ENCODE assay signal across 20 mouse cellular contexts in the genomic region with DNA sequence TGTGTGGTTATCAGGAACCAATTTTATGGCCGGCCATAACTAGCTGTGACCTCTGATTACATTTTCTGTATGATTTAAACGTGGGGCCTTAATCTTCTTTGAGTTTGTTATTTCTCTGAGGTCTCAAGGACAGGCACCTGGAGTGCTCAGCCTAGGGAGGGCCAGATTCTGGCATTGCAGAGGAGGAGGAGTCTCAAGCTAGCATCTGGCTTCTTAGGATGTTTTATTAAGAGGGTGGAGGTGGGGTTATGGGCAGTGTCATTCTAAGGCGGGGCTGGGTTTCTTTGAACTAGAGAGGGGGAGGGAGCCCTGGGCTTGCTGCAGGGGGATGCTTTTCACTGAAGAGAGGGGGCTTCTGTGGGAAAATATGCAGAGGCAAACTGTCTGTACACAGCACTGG. TPM values are rescaled to one million over a fixed set of nuclear protein-coding genes. Genes with fewer than 3 reads are reported as not detected.
DNase-seq lines count a peak whose midpoint lies in the region; ATAC-seq and TF ChIP-seq lines count a peak whose summit lies in the region.
"Not testable (repeated sequence)": the region's sequence is repeated elsewhere in the genome, so short reads cannot be mapped to it uniquely, and the experiment has no call there.
"Had no signal": no experiment of that assay in that cellular context is flagged by ENCODE, and none has a peak within 500 bp of the region (broad histone marks: within the 10 kb centered on the region; RNA-seq: fewer than 3 reads in every experiment).

No protein-coding gene starts in this region.

- not testable (repeated sequence) for TF ChIP-seq CTCF in kidney, postnatal 0 days (IDR thresholded peaks at IDR 0.05; ENCODE audit: low read depth)

- not testable (repeated sequence) for H3K9me3 ChIP-seq in embryonic facial prominence, embryonic 11.5 days (replicated peaks; ENCODE audit: control insufficient read depth, low read length); intestine, embryonic 14.5 days (ENCODE audit: control insufficient read depth, low read length); intestine, embryonic 16.5 days (ENCODE audit: control insufficient read depth, low read length); kidney, postnatal 0 days (replicated peaks; ENCODE audit: low read length)

- H3K4me3 ChIP-seq in embryonic facial prominence, embryonic 11.5 days (ENCODE audit: low read depth, low read length); intestine, embryonic 14.5 days (ENCODE audit: low read depth, low read length); intestine, embryonic 16.5 days (ENCODE audit: low read length); kidney, postnatal 0 days (replicated peaks; ENCODE audit: low read depth, low read length): not testable (repeated sequence)

- not testable (repeated sequence) for H3K36me3 ChIP-seq in embryonic facial prominence, embryonic 11.5 days (replicated peaks; ENCODE audit: control insufficient read depth, insufficient read depth, low read depth, low read length); intestine, embryonic 14.5 days (ENCODE audit: control insufficient read depth, insufficient read depth, low read length); intestine, embryonic 16.5 days (ENCODE audit: control insufficient read depth, insufficient read depth, low read length); kidney, postnatal 0 days (ENCODE audit: insufficient read depth, low read length)

- not testable (repeated sequence) for H3K4me2 ChIP-seq in embryonic facial prominence, embryonic 11.5 days (ENCODE audit: low read depth, low read length); intestine, embryonic 14.5 days (ENCODE audit: low read length); intestine, embryonic 16.5 days (ENCODE audit: low read depth, low read length); kidney, postnatal 0 days (ENCODE audit: low read length)

- not testable (repeated sequence) for H3K4me1 ChIP-seq in embryonic facial prominence, embryonic 11.5 days (ENCODE audit: control insufficient read depth, insufficient read depth, low read length); intestine, embryonic 14.5 days (replicated peaks; ENCODE audit: control insufficient read depth, insufficient read depth, low read length); kidney, postnatal 0 days (replicated peaks; ENCODE audit: insufficient read depth, low read length)
- H3K4me1 ChIP-seq in intestine, embryonic 16.5 days (ENCODE audit: control insufficient read depth, insufficient read depth, low read length), result peaks cover 13% of the 10 kb centered on the region; the same call in 1 of the 2 replicates

- H3K27ac ChIP-seq in embryonic facial prominence, embryonic 11.5 days (replicated peaks; ENCODE audit: low read depth, low read length); intestine, embryonic 14.5 days (ENCODE audit: low read depth); intestine, embryonic 16.5 days (ENCODE audit: low read length); kidney, postnatal 0 days: not testable (repeated sequence)

- WGBS in embryonic facial prominence, embryonic 11.5 days, result 34% methylated on average over 3 of the region's 3 CpGs
- WGBS in intestine, embryonic 14.5 days, result 4% methylated on average over 3 of the region's 3 CpGs
- 3% methylated on average over 3 of the region's 3 CpGs for WGBS in intestine, embryonic 16.5 days
- 15% methylated on average over 3 of the region's 3 CpGs for WGBS in kidney, postnatal 0 days

- DNase-seq in ZHBTc4 (ENCODE audit: low read depth, low spot score), result peak; percentile 20
- DNase-seq in embryo, embryonic 10.5 days (ENCODE audit: low spot score), result peak; percentile 39
- DNase-seq in embryonic facial prominence, embryonic 11.5 days (ENCODE audit: low spot score), result peak; percentile 9
- DNase-seq in intestine, embryonic 14.5 days (ENCODE audit: low spot score), result not testable (repeated sequence)
- peak; percentile 7 for DNase-seq in kidney, postnatal 0 days (ENCODE audit: low spot score)
- peak; percentile 19 for DNase-seq in mesoderm, embryonic 11.5 days (ENCODE audit: low read depth, low spot score)

- not testable (repeated sequence) for H3K9ac ChIP-seq in embryonic facial prominence, embryonic 11.5 days (replicated peaks; ENCODE audit: low read length); intestine, embryonic 14.5 days (ENCODE audit: low read length); intestine, embryonic 16.5 days (ENCODE audit: low read depth, low read length); kidney, postnatal 0 days (ENCODE audit: low read depth, low read length)

- H3K27me3 ChIP-seq in embryonic facial prominence, embryonic 11.5 days (ENCODE audit: control insufficient read depth, insufficient read depth, low read length); intestine, embryonic 14.5 days (replicated peaks; ENCODE audit: control insufficient read depth, insufficient read depth, low read length); intestine, embryonic 16.5 days (replicated peaks; ENCODE audit: control insufficient read depth, insufficient read depth, low read length); kidney, postnatal 0 days (ENCODE audit: insufficient read depth, low read length): not testable (repeated sequence)

- ATAC-seq in embryonic facial prominence, embryonic 11.5 days (replicated peaks; ENCODE audit: insufficient number of reproducible peaks, low FRiP score, low TSS enrichment, low read depth); kidney, postnatal 0 days (replicated peaks; ENCODE audit: low FRiP score, low read depth): not testable (repeated sequence)
- ATAC-seq in intestine, embryonic 14.5 days (replicated peaks; ENCODE audit: low FRiP score, low TSS enrichment, low read depth), result peak; percentile 71
- peak; percentile 74 for ATAC-seq in intestine, embryonic 16.5 days

RNA-seq across cellular contexts. Expression of a gene that starts 5.1 kb away (rescaled TPM):
- 66.2 and 72.5 TPM in 2 replicates for polyA plus RNA-seq in embryonic facial prominence, embryonic 11.5 days (2014; fragmentation: Nextera tagmentation; extraction: Ambion mirVana)
- polyA plus RNA-seq in intestine, embryonic 14.5 days (2014; fragmentation: Nextera tagmentation; extraction: Ambion mirVana), result 95.4 and 106 TPM in 2 replicates
- 82.8 and 94.2 TPM in 2 replicates for polyA plus RNA-seq in intestine, embryonic 16.5 days (2015; fragmentation: Nextera tagmentation; extraction: Ambion mirVana)
- 94.1 and 94.6 TPM in 2 replicates for polyA plus RNA-seq in kidney, postnatal 0 days (2015; fragmentation: Nextera tagmentation; extraction: Ambion mirVana)
- polyA plus RNA-seq: G1E had no signal

RNA-seq across cellular contexts. Expression of a gene that starts 11.8 kb away (rescaled TPM):
- polyA plus RNA-seq in embryonic facial prominence, embryonic 11.5 days (2014; fragmentation: Nextera tagmentation; extraction: Ambion mirVana), result not detected in 2 replicates
- polyA plus RNA-seq in intestine, embryonic 14.5 days (2014; fragmentation: Nextera tagmentation; extraction: Ambion mirVana), result not detected in 2 replicates
- polyA plus RNA-seq in intestine, embryonic 16.5 days (2015; fragmentation: Nextera tagmentation; extraction: Ambion mirVana), result not detected in 2 replicates
- polyA plus RNA-seq in kidney, postnatal 0 days (2015; fragmentation: Nextera tagmentation; extraction: Ambion mirVana), result 0.37 TPM in 1 of 2 replicates, not detected in the other
- polyA plus RNA-seq: brain, embryonic 14.5 days; CD4-positive, CD25-positive, alpha-beta regulatory T cell, adult 4 months; embryonic facial prominence, embryonic 10.5 days; embryonic facial prominence, embryonic 13.5 days; embryonic facial prominence, embryonic 15.5 days; erythroblast, embryonic 14.5 days; forebrain, embryonic 10.5 days; forebrain, embryonic 12.5 days; forebrain, embryonic 14.5 days; forebrain, embryonic 16.5 days; G1E; Patski had no signal

RNA-seq across cellular contexts. Expression of a gene that starts 25.2 kb away (rescaled TPM):
- not detected in 2 replicates for polyA plus RNA-seq in embryonic facial prominence, embryonic 11.5 days (2014; fragmentation: Nextera tagmentation; extraction: Ambion mirVana)
- not detected in 2 replicates for polyA plus RNA-seq in intestine, embryonic 14.5 days (2014; fragmentation: Nextera tagmentation; extraction: Ambion mirVana)
- polyA plus RNA-seq in intestine, embryonic 16.5 days (2015; fragmentation: Nextera tagmentation; extraction: Ambion mirVana), result not detected in 2 replicates
- polyA plus RNA-seq in kidney, postnatal 0 days (2015; fragmentation: Nextera tagmentation; extraction: Ambion mirVana), result not detected in 2 replicates
- polyA plus RNA-seq: adrenal gland, adult 2 months; brain, embryonic 14.5 days; CD4-positive, CD25-positive, alpha-beta regulatory T cell, adult 4 months; embryonic facial prominence, embryonic 10.5 days; embryonic facial prominence, embryonic 13.5 days; embryonic facial prominence, embryonic 15.5 days; erythroblast, embryonic 14.5 days; forebrain, embryonic 10.5 days; forebrain, embryonic 12.5 days; forebrain, embryonic 14.5 days; forebrain, embryonic 16.5 days; G1E; Patski had no signal

RNA-seq across cellular contexts. Expression of a gene that starts 29.1 kb away (rescaled TPM):
- polyA plus RNA-seq in embryonic facial prominence, embryonic 11.5 days (2014; fragmentation: Nextera tagmentation; extraction: Ambion mirVana), result not detected in 2 replicates
- polyA plus RNA-seq in intestine, embryonic 14.5 days (2014; fragmentation: Nextera tagmentation; extraction: Ambion mirVana), result not detected in 2 replicates
- not detected in 2 replicates for polyA plus RNA-seq in intestine, embryonic 16.5 days (2015; fragmentation: Nextera tagmentation; extraction: Ambion mirVana)
- not detected in 2 replicates for polyA plus RNA-seq in kidney, postnatal 0 days (2015; fragmentation: Nextera tagmentation; extraction: Ambion mirVana)
- polyA plus RNA-seq: adrenal gland, adult 2 months; brain, embryonic 14.5 days; embryonic facial prominence, embryonic 10.5 days; embryonic facial prominence, embryonic 13.5 days; embryonic facial prominence, embryonic 15.5 days; erythroblast, embryonic 14.5 days; forebrain, embryonic 10.5 days; forebrain, embryonic 12.5 days; forebrain, embryonic 14.5 days; forebrain, embryonic 16.5 days; G1E; Patski had no signal

RNA-seq across cellular contexts. Expression of a gene that starts 35.1 kb away (rescaled TPM):
- polyA plus RNA-seq in embryonic facial prominence, embryonic 11.5 days (2014; fragmentation: Nextera tagmentation; extraction: Ambion mirVana), result not detected in 2 replicates
- not detected in 2 replicates for polyA plus RNA-seq in intestine, embryonic 14.5 days (2014; fragmentation: Nextera tagmentation; extraction: Ambion mirVana)
- not detected in 2 replicates for polyA plus RNA-seq in intestine, embryonic 16.5 days (2015; fragmentation: Nextera tagmentation; extraction: Ambion mirVana)
- not detected in 2 replicates for polyA plus RNA-seq in kidney, postnatal 0 days (2015; fragmentation: Nextera tagmentation; extraction: Ambion mirVana)
- polyA plus RNA-seq: adrenal gland, adult 2 months; brain, embryonic 14.5 days; CD4-positive, CD25-positive, alpha-beta regulatory T cell, adult 4 months; embryonic facial prominence, embryonic 10.5 days; embryonic facial prominence, embryonic 13.5 days; embryonic facial prominence, embryonic 15.5 days; erythroblast, embryonic 14.5 days; forebrain, embryonic 10.5 days; forebrain, embryonic 12.5 days; forebrain, embryonic 14.5 days; forebrain, embryonic 16.5 days; G1E; Patski had no signal
